Mouse (Mus musculus) adrenal gland, postnatal 14 days (tissue): ENCODE data around the gene Gm45021. TPM values are rescaled to one million over a fixed set of nuclear protein-coding genes. Genes with fewer than 3 reads are reported as not detected.

ENCODE experiments used
- DNase-seq: peaks from one replicate; pipeline ENCODE4 v3.0.0; 2021; ENCODE audit warnings: mixed read lengths
- long read RNA-seq, 2 experiments: library from polyadenylated mRNA; stranded (forward); transcript quantifications; one replicate each; pipeline ENCODE4 v2.0.0; 2021
- total RNA-seq: library from RNA; stranded (reverse); gene quantifications from 2 replicates; pipeline ENCODE4 v1.2.3, GENCODE M21; 2021

Gene Gm45021
- total RNA-seq: not detected in 2 replicates
- long read RNA-seq, experiment 1: 0 reads
- long read RNA-seq, experiment 2: 0 reads

DNA sequence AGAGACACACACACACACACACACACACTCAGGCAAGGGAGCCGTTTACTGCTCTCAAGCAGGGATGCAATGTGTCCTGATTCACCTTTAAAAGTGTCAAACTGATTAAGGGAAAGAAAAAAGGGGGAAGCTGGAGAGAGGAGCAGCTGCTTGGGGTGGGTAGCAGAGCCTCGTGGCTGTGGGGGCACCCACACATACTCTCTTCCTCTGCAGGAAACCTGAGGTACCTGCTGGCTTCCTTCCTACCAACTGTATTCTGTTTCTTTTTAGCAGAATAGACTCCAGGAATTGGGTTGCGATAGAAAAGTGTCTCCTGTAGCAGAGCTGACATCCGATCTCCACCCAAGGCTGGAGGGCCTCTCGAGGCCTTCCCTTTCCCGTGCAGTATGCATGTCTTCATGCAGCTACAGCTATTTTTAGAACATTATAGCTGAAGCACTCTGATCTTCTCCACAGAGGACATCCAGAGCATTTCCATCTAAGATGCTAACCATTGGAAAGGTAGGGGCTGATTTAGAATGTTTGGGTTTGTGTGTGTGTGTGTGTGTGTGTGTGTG, at the start of gene Gm45021:
TSS of gene Gm45021 (plus strand) at position 417 of the 557 bp plus-strand sequence.
- DNase-seq: no peak

DNA sequence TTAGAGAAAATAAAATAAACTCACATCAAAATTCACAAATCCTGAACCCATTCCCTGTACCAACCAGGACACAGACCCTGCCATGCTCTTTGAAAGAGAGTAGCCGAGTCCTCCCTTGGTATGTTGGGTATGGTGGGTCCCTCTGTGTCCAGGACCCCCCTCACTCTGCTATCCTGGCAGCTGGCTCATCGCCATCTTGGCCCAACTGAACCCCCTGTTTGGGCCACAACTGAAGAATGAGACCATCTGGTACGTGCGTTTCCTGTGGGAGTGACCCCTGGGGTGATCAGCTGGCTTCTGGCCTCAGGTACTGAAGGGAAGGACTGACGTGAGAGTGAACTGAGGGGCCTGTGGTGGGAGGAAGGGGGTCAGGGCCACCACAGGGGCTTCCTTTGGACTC, 49.5 kb upstream of the Gm45021 start:
- DNase-seq: no peak

DNA sequence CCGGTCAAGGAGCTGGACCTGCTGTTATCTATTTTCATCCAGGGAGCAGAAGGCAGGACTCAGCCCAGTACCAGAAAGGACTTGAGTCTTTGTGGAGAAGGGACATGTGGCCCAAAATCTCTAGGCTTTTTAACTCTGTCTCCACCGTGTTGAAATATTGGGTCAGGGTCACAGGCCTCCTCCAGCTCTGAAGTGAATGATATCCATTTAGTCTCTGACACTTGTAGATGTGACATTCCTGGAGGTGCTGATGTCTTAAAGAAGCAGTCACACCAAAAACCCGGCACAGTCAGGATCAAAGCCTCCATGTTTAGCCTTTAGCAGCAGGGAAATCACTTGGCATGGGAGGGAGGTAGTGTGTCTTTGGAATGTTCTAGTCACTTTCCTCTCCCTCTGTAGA, 48.7 kb upstream of the Gm45021 start:
- DNase-seq: no peak

DNA sequence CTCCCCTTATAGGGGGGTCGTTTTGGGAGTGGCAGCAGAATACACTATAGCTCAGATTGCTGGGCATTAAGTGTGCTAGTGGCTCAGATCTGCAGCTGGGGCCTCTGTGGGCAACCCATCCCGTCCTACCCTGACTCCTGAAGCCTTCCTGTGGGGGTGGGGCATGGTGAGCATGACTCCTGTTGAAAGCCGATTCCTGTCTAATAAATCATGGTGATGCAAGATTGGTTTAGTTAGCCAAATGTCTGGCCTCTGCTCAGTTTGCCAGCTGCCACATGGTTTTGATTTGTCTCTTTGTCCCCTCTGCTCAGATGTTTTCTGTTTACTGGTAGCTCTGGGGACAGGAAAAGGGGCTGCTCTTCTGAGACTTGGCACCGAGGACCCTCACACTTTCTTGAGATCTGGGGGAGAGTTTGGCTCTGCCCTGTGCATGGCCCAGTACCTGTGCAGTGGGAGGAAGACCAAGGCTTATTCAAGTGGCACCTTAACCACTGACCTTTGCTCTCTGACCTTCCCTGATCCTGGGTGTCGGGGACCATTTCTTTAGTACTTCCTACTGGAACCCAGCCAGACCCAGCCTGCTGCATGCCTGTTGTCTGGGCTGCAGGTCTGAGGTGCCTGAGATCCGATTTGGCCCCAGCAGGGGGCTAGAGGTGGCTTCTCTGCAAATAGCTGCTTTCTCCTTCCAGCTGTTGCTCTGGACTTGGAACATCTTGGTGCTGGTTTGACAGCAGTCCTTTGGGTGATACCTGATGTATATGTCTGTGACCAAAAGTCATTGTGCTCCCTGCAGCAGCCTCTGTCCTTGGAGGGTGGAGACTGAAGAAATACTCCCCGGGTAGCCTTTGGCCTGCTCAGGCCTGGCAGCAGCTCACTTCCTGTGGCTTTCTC, 47.6 kb upstream of the Gm45021 start:
- peak; percentile 90 for DNase-seq

DNA sequence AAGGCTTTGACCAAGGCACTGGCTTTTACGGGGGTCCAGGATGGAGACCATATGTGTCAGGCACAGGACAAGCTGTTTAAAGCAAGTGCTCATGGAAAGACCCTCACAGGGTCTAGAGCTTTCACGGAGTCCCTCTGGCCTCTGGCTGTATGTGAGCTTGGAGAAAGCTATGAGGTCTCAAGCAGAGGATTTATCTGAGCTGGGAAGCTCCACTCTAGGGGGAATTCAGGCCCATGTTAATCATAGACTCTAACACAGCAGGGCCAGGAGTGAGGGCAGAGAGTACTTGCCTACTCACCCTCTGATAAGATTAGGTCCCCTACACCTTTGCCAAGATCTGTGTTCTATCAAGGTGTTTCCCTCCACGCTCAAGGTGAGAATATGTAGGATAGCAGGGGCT, 46.8 kb upstream of the Gm45021 start:
- no peak for DNase-seq

DNA sequence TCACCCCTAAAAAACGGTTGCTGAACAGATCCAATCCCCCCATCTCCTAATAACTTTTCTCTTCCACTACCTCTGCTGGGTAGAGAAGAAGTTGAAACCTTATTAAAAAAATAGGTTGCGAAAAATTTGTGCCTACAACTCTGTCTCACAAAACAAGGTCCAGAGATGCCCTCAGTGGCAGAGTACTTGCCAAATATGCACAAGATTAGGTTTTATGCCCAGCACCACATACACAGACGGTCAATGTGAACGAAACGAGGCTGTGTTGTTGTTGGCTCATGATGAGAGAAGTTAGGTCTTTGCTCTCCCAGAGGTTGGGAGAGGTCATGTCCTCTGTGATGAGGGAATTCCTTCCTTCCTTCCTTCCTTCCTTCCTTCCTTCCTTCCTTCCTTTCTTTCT, 44.2 kb upstream of the Gm45021 start:
- DNase-seq: no peak

DNA sequence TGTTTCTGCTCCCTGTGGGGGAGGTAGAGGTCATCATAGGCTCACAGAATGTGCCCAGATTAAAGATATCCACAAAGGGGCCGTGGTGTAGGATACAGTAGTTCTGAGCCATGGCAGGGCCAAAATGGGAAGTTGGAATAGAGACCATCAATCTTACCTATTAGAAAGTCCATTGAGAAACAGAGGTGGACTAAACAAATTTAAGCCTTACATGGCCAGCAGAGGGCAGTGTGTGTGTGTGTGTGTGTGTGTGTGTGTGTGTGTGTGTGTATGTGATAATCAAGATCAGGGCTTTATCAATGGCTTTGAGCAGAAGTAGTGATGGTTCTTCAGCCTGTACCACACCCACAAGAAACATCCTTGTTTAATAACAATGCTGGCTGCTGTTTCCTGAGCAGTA, 43.1 kb upstream of the Gm45021 start:
- DNase-seq: peak; percentile 62

DNA sequence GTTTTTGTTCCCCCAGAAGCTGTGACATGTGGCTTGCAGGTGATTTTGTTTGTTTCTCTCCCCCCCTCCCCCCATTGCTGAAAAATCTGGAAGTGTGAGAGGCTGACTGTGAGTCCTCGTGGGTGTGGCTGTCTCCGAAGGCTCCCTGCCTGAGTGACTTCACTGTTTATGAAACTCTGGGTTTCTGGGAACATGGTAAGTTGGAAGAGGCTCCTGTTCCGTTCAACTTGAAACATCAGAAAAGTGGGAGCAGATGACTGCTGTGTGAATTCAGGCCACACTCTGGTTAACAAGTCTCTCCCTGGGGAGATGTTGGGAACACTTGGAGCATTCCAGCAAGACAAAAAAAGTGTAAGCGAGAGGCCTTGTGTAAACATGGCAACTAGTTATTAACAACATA, 42.6 kb upstream of the Gm45021 start:
- DNase-seq: no peak

DNA sequence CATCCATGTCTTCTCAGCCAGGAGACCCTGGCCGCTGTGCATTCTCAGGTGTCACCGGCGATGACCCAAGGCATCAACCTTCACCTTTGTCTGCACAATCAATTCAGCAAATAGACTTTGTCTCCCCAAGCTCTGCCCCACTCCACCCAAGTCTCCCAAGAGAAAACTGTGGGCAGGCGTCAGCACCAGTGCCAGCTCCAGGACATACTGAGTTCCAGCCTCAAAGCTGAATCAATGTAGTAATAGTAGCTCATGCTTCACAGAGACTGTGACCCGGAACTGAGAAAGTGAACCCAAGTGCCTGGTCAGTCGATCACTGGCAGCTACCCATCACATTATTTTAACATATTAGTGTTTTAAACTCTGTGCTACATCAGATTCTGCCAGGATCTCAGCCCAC, 41.1 kb upstream of the Gm45021 start:
- no peak for DNase-seq

DNA sequence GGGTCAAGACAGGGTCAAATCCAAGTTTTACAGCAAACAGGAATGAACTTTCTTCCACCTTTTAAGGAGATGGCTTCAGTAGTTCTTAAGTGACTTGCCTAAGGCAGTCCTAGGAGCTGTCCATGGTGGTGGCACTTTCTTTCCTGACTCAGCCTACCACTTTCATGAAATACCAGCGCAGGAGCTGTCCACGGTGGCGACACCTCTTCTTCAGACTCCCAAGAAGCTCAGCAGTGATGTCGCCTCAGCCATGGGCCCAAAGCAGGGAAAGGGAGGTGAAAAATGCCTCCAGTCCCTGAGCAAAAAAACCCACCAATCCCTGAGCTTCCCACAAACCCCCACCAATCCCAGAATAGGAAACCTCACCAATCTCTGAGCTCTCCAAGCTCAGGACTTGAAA, 36.5 kb upstream of the Gm45021 start:
- peak; percentile 59 for DNase-seq

DNA sequence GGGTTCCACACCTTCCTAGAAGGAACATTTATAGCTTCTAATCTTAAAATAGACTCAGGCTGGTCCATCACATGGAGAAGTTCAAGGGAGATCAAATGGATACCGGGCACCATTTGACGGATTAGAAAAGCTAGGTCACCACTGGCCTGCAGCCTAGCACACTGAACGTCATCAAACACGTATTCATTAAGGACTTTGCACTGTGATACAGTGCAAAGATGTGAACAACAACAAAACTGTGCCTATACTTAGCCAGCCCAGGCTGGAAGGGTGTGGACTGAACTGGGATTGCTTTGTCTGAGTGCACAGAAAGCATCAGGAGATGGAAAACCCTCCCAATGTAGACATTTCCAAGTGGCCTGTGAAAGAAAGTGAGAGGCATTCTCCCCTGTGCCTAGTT, 35.6 kb upstream of the Gm45021 start:
- no peak for DNase-seq

DNA sequence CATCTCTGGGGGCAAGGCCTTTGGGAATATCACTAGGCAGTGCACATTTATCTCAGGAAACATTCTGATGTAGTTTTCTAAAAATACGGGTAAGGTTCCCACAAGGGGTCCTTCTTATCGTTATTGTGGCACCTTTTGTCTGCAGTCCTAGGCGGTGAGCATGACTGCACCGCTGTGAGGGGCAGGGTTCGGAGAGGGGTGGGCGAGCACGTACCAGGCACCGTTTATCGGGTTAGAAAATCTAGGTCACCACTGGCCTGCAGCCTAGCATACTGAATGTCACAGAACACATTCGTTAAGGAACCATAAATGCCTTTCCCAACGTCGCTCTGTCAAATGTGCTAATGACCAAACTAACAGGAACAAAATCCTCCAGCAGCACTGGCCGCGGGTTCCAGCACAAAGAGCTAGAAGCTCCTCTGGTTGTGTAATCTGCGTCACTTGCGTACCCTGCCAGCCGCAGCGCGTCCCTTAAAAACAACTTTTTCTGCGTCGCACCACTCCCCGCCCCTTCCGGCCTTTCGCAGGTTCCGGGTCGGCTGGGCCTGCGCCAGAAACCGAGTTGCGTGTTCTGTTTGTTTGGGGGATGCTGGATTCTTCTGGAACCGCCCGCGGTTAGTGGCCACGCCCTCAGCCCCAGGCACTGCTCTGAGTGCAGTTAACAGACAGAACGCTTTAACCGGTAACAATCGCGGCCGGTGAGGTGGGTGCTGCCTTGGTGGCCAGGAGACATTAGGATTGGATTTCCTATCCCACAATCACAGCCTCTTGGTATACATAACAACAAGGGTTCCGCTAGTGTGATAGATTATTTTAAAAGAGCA, 34.9 kb upstream of the Gm45021 start, which contains the start of gene Lrrc61:
TSS of gene Lrrc61 (plus strand) at position 517 of the 824 bp plus-strand sequence.
- DNase-seq: peak; percentile 99

DNA sequence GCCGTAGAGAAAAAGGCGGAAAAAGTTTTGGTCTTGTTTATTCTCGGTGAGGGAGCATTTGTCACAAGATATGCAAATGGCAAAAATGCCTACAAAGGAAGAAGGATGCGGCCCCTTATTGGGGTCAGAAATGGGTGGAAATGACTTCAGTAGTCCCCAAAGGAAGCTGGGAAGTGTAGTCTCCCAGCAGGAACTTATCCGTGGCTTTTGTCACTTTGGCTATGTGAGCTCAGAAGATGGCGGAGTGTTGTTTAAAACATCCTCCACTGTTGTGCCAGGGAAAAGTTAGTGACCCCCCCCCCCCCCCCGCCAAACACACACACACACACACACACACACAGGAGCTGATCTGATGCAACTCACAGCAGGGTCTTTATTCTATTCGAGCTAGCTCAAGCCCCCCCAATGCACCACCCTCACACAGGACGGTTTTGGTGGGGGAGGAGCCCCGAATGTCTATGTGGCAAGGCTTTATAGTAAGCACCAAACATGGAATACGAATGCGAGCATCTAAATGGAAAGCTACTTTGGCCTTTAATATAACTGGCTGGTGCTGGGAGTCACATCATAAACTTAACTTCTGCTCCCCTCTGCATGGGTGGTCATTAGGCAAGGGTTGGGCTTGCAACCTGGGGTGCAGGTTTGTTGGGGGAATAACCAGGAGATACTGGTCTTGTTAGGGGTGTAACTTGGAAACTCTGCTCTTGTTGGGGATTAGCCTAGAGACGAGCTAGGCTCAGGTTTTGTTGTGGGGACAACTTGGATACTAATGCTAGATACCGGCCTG, 34.1 kb upstream of the Gm45021 start:
- peak; percentile 70 for DNase-seq

DNA sequence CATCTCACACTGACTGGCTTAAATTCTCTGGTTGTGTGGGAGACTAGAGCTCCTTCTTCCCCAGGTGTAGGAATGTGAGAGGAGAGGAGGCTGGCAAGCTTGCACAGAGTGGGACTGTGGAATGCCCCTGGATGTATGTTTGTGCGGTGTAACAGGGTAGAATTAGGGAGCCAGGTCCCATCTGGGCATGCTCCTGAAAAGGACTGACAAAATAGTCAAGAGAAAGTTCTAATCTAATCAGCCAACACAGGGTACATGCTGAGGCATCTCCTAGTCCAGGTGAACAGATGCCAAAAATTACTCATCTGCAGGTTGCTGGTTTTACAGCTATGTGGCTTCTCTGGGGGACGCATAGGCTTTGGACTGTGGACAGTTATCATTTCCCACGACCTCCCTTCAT, 33.5 kb upstream of the Gm45021 start:
- DNase-seq: no peak

DNA sequence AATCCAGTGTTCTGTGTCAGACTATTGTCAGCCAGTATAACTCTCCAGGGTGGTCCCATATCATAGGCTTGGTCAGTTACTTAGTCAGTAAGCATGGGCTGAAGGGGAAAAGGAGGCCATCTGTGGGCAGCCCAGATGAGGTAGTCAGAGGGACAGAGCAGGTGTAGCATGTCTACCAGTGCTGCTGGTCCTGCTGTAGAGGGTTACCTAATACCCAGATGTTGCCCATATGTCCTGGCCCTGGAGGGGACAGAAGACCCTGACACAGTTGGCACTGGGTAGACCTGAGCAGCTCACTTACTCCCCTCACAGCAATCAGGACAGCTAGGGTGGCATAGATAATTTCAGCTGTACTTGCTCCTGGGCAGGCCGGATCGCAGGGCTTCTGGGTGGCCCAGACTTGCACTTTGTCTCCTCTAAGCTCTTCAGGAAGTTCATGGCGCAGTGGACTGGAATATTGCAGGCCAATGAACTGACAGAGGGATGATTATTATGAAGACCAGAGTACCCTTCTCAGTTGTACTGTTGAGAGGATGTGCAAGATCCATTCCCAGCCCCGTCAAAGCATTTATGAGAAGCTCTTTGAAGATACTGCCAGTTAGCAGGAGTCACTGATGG, 23.6 kb upstream of the Gm45021 start:
- no peak for DNase-seq

DNA sequence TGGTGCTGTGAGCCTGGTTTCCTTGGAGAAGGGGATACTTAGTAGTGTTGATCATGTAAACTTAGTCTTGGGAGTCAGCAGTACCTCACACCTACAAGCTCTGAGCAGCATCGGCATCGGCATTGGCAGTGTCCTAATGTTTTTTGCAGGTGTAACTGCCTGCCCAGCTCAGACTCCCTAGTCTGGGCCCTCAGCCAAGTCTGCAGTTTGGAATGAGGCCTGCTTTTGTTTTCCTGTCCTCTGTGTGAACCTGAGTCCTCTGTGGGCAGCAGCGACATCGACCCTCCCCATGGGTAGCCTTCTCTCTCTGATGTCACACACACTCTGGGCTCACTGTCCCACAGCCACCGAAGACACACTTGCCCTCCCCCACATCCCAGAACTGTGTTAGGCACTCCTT, 23.1 kb upstream of the Gm45021 start:
- peak; percentile 72 for DNase-seq

DNA sequence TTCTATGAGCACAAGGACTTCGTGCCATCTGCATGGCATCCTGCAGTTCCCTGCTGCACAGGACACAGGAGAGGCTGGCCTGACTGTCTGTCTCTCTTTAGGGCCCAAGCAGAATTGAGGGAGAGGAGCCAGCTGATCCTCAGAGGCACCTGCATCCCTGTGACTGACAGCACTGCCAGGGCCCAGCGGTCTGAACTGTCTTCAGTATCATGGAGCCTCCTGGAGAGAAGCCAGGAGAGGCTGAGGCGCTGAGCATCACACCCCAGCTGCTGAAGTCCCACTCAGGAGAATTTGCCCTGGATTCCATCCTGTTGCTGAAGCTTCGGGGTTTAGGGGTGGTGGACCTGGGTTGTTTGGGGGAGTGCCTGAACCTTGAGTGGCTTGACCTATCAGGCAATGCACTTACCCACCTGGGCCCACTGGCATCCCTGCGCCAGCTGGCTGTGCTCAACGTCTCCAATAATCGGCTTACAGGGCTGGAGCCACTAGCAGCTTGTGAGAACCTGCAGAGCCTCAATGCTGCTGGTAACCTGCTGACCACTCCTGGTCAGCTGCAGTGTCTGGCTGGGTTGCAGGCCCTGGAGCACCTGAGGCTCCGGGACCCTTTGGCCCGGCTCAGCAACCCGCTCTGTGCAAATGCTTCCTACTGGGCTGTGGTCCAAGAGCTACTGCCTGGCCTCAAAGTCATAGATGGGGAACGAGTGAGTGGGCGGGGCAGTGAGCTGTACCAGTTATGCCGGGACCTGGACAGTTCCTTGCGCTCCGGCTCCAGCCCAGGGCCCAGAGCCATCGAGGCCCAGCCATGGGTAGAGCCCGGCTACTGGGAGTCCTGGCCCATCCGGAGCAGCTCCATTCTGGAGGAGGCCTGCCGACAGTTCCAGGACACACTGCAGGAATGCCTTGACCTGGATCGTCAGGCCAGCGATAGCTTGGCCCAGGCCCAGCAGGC, 21.1 kb upstream of the Gm45021 start:
- peak; percentile 71 for DNase-seq

DNA sequence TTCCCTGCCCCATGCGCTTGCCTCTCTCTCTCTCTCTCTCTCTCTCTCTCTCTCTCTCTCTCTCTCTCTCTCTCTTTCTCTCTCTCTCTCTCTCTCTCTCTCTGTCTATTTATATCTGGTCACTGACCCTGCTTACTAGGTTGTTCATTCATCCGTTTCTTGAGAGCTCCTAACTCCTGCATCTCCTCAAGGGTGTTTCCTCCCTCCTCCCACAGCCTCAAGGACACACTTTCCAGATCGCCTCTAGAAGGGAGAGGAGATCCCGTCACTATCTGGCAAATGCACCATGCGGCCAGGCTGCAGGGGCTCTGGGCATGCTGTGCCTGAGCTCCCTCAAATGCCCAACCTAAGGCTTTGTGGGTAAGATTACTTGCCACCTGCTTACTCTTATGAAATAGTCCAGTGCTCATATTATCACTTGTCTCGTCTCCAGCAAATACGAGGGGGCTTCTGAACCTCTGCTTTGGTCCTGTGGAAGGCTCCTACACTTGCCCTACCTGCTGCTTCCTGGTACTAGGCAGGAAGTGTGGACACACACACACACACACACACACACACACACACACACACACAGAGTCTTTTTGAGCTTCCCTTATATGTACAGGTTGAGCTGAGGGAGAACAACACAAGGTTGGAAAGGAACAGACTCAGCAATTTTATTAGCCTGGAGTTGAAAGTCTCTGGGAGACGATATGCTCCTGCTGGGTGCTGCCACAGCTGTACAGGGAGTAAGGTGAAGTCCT, 20.2 kb upstream of the Gm45021 start:
- DNase-seq: no peak

DNA sequence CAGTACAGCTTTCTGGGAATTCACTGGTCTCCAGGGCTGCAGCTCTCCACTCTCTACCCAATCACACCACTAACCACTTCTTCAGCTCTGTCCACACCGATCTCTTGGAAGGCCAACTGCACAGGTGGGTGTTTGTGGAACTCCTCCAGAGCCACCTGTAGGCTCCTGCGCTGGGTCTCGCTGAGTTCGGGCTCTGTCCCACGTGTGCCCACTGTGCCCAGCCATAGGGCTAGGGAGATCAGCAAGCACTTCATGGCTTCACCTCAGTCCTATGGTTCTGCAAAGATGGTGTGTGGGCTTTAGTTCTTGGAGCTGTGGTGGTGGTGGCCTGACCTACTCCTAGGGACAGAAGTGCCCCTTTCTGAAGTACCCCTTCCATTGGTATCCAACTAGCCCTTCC, 17.4 kb upstream of the Gm45021 start:
- DNase-seq: no peak
